Mouse (Mus musculus): ENCODE results near the gene Spo11.

Gene Spo11

DNA sequence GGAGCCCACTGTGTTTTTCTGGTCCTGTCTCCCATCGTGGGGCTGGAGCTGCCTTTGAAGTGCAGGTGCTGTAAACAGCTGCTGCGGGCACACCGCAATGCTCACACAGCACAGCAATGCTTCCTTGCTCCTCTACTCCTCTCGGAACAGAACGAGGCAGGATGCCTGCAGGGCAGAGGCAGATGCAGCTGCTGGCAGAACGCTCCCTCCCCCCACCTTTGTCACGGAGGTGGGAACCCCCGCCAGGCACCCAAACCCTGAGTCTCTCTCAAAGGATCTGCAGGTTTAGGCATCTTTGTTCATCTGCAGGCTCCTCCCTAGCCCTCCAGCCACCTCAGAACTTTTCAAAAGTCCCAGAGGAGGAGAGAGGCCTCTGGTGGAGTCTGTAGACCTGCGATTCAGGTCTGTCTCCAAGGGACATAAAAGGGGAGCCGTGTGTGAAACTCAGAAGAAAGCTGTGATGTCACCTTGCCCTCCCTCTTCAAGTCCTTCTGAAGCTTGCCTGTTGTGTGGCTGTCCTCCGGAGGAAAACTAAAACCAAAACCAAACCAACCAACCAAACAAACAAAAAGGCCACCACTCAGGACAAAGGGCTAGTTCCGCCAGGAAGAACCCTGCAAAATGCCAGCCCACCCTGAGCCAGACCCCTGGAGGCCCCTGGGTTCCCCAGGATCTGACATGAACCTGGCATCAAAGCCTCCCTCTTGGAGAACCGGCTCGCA lies at the start of gene Spo11:
Gene Spo11, plus strand, starts transcription at position 292 of the 722 bp plus-strand sequence.
- no peak for DNase-seq

GRCm38 (mm10) chr2:172929905-172930436 lies 47.5 kb upstream of the Spo11 start:
- no peak for DNase-seq

DNA sequence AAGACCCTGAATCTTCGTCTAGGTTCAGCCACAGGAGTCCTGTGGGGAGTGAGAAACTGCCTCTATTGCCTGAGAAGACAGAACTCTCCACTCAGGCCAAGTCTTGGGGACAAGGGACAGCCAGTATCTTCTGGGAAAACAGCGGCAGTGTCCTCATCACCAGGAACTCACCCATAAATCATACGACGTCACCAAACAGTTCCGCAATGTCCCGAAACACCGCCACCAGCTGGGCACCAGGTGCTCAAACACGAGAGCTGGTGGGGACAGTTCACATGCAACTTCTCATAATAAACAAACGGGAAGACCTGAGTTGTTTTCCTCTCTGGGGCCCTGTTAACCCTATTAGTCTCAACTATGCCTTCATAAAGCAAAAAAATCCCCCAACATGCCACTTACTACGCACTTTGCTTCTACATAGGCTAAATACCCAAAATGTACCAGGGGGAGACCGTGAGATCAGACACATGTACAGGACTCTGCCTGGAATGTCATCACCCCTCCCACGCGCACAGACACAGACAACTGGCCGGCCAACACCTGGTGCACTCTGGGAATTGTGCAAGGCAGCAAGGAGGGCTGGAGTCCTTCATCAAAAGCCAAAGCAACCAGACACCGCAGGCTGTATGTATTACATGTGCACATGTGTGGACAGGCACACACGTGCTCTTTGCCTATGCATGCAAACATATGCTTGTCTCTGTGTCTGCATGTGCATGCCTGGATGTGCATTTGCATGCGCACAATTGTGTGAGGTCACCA lies 46.2 kb upstream of the Spo11 start:
- no peak for DNase-seq

DNA sequence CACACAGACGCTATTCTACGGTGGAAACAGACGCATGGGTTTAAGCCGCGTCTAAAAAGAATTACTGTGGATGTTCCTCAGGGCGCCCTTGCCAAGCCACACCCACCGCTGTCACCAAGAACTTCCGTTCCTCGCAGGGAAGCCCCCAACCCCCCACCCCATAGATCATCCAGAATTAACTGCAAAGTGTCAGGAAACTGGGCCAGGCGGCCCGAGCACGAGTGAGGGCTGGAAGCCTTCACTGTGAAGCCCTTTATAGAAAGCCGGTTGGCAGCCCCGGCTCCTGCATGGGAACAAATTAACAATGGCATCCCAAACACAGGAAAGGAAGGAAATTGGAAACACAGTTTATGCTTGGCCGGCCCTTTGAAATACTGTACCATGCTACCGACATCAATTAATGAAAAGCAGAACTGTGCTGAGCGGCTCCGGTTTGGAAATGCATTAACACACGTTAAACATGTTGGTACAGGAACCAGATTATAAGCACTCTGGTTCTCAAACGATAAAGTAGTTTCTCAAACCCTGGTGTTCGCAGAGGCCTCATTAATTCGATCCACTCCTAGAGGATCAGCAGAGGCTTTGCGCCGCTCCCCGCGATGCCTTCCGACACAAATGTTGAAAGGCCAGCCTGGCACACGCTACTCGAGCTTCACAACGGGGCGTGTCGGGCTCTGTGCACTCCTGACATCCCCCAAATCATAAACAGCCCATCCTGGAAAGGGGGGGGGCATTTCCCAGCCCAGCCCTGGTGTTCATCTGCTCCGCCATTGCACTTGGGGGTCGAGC lies 43.7 kb upstream of the Spo11 start:
- no peak for DNase-seq

DNA sequence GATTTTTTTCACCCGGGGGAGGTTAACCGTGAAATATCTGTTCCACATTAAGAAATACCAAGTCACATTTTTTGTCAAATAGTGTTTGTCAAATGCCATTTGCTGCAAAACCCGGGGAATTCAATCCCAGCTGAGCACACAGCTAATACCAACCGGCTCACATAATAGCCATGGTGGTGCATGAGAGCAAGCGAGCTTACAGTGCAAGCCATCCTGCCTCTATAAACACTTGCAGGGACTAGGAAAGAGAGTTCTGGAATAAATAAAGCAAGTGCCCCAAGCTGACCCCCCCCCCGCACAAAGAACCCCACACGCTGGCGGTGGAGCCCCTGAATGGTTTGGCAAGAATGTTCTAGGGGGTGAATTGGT lies 43.1 kb upstream of the Spo11 start:
- DNase-seq = no peak

- DNase-seq = no peak
Observed at GRCm38 (mm10) chr2:172934891-172935740, 42.4 kb upstream of the Spo11 start.

DNA sequence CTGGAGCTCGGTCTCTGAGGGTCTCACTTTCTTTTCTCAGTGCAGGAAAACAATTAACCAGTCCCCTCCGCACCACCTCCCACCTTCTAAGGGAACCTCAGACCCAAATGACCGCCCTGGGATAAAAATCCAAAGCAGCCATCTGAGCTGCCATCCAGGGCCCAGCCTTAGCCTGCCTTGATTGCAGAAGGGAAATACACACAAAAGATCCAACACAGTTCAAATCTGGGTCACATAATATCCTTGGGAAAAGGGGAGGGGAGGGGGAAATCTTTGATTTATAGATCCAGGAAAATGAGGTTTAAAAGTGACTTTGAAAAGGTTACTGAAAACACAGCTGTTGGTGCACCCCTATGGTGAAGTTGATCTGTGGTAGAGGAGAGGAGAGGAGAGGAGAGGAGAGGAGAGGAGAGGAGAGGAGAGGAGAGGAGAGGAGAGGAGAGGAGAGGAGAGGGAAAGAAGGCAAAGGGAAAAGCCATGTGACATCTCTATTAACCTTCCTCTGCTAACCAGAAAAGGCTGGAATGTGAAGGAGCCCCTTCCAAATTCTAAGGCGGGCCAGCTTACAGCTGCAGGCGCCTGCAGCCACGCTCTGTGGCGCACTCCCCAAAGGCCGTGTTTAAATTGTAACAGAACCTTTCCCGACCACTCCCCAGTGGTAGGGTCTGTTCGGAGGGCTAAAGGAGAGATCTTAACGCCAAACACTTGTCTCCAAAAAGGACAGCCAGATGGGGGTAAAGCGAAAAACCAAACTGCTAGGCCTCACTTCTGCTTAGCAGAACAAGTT lies 41.5 kb upstream of the Spo11 start:
- DNase-seq = no peak

- DNase-seq = no peak
Observed at GRCm38 (mm10) chr2:172936844-172937243, 40.7 kb upstream of the Spo11 start.

- DNase-seq = no peak
Observed at GRCm38 (mm10) chr2:172937326-172938190, 39.9 kb upstream of the Spo11 start.

GRCm38 (mm10) chr2:172938761-172939638 lies 38.5 kb upstream of the Spo11 start:
- DNase-seq = no peak

- no peak for DNase-seq
Observed at GRCm38 (mm10) chr2:172939639-172940002, 37.9 kb upstream of the Spo11 start.

GRCm38 (mm10) chr2:172940003-172940798 lies 37.3 kb upstream of the Spo11 start, which contains the start of gene Bmp7:
TSS of gene Bmp7 (minus strand) at chr2:172940321.
- no peak for DNase-seq

GRCm38 (mm10) chr2:172940799-172941163 lies 36.7 kb upstream of the Spo11 start:
- DNase-seq = no peak

DNA sequence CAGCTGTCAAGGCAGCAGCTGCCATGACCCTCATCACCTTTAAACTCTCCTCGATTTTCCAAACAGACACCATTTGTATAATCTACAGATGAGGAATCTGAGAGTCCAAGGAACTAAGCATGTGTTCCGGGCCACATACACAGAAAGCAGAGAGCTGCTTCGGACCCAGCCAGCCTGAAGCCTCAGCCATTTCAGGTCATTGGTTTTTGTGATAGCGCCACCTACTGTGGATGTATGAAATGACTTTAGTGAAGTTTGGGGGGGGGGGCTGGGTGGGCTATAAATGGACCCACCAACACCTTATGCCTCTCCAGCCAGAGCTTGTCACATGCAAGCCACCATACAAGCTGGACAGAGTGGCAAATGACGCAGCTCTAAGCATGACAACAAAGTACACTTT lies 28.4 kb upstream of the Spo11 start:
- no peak for DNase-seq

DNA sequence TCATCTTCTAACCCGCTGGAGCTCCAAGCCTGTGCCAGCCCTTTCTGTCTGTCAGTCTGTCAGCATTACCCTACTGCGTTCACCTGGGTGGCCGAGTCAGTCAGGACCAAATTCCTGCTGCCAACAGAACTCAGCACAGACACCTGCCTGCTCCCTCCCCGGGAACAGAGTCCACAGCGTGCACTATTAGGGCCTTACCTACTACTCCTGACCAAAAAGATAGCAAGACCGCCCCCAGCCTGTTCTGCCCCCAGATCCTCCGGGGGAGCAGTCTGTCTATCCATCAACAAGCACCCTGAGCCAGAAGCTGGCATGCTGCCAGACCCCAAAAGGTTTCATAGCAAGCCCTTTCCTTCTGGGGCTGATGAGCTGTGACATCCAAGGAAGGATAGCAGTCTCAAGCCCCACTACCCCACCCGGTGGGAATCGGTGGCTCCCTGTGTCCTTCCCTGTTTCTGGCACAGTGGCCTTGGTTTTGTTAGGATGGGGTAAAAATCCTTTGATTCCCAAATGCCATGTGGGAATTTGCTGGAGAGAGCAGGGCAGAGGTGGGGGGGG lies 27.3 kb upstream of the Spo11 start:
- DNase-seq = no peak

- no peak for DNase-seq
Observed at GRCm38 (mm10) chr2:172950722-172951121, 26.8 kb upstream of the Spo11 start.

DNA sequence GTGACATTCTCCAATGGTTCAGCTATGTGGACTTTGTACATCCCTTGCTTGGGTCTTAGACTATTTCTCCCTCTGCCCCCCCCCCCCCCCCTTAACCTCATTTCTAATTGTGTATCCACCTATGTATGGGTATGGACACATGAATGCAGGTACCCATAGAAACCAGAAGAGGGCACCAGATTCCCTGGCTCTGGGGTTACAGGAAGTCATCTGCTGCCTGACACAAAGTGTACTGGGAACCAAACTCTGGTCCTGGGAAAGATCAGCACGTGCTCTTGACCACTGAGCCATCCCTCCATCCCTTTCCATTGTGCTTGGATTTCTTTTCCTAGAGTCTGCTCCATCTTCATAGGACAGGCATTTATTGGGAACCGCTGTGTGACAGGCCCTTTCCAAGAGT lies 25.5 kb upstream of the Spo11 start:
- no peak for DNase-seq

GRCm38 (mm10) chr2:172958579-172958978 lies 18.9 kb upstream of the Spo11 start:
- no peak for DNase-seq
